Mouse (Mus musculus) stomach, postnatal 0 days (tissue): ENCODE measurements around the gene Tpp1.

ENCODE experiments used
- CTCF ChIP-seq: IDR thresholded peaks from 2 replicates; pipeline ENCODE4 v1.5.1; 2016; ENCODE audit warnings: antibody characterized with exemption, low read depth, mild to moderate bottlenecking, moderate library complexity
- EP300 ChIP-seq: optimal IDR thresholded peaks from 2 replicates; pipeline ENCODE3; 2016; ENCODE audit warnings: antibody characterized with exemption

DNA sequence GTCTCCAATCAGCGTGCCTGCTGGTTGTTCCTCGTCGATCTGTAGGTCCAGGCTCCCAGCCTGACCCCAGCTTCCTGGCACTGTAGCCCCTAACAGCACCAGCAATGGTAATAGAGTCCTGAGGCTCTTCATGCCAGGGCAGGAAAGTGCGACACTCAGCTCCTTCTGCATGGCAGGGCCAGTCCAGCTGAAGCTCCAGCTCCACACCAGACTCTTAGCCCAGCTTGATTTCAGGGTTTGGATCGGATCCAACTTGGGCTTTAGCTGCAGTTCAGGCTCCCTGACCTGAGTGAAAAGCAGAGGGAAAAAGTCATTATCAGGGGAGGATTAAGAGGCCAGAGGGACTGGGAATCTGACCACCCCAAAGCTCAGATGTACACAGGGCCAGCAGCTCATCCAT lies 21.0 kb upstream of the Tpp1 start:
- no peak for TF ChIP-seq EP300
- no peak for TF ChIP-seq CTCF
